Mouse (Mus musculus) Muller cell, postnatal 12 days (primary cell): ENCODE results near the gene Map3k11.

Experiments used
- DNase-seq: peaks from one replicate; pipeline ENCODE4 v3.0.0-alpha.2; 2015; ENCODE audit errors: inconsistent ontology term

Map3k11 gene

GRCm38 (mm10) chr19:5731264-5731978 lies 42.9 kb downstream of the Map3k11 start:
- peak; percentile 95 for DNase-seq

- no peak for DNase-seq
These were observed 45.8 kb downstream of the Map3k11 start for GRCm38 (mm10) chr19:5734325-5734724.

GRCm38 (mm10) chr19:5739446-5739845 lies 50.9 kb downstream of the Map3k11 start:
- DNase-seq: no peak

GRCm38 (mm10) chr19:5740320-5741317 lies 52.1 kb downstream of the Map3k11 start, which contains the start of gene Ltbp3:
Gene Ltbp3, plus strand, starts transcription at chr19:5740904.
- peak; percentile 87 for DNase-seq

GRCm38 (mm10) chr19:5741641-5742240 lies 53.2 kb downstream of the Map3k11 start:
- peak; percentile 92 for DNase-seq

- peak; percentile 66 for DNase-seq
These were observed 53.7 kb downstream of the Map3k11 start for GRCm38 (mm10) chr19:5742241-5742641.

- DNase-seq: peak; percentile 97
These were observed 55.0 kb downstream of the Map3k11 start for GRCm38 (mm10) chr19:5743576-5743975.

- DNase-seq: peak; percentile 88
These were observed 57.5 kb downstream of the Map3k11 start for GRCm38 (mm10) chr19:5745756-5746710.

- no peak for DNase-seq
These were observed 58.4 kb downstream of the Map3k11 start for GRCm38 (mm10) chr19:5746907-5747363.

GRCm38 (mm10) chr19:5749476-5749875 lies 60.9 kb downstream of the Map3k11 start:
- DNase-seq: peak; percentile 83

GRCm38 (mm10) chr19:5750951-5751350 lies 62.4 kb downstream of the Map3k11 start:
- DNase-seq: no peak

- peak; percentile 65 for DNase-seq
These were observed 63.2 kb downstream of the Map3k11 start for GRCm38 (mm10) chr19:5751742-5752141.
